Mouse (Mus musculus) E14TG2a.4 (cell line): ENCODE data around the gene Gpr176.

Experiments used
- CTCF ChIP-seq: conservative IDR thresholded peaks from 2 replicates; pipeline ENCODE4 v1.5.1; 2014; ENCODE audit warnings: low read length
- NANOG ChIP-seq: IDR thresholded peaks from 2 replicates; pipeline ENCODE4 v1.6.1; 2014; ENCODE audit warnings: borderline replicate concordance, low read length, mixed read lengths

DNA sequence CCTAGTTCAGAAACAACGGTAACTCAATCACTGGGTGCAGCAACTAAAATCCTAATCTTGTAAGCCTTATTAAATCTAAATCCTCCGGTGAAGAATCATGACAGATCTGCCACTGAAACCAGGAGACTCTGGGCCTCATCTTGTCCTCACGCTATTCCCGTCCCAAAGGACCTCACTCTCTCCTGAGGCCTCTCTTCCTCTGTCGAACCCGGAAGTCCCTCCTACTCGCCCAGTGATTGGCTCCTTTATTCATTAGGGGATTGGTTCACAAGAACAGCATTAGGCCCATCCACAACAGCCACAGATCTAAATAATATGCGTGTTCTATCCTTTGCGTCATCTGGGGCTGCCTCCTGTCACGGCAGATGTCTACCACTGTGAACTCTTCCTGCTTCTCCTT lies 101.6 kb downstream of the Gpr176 start:
- TF ChIP-seq CTCF (no peak), NANOG (no peak)
